Mouse (Mus musculus): ENCODE measurements around the gene Drd5. TPM values are rescaled to one million over a fixed set of nuclear protein-coding genes. Genes with fewer than 3 reads are reported as not detected.

Gene Drd5
- total RNA-seq (2021), result 10 to 100 TPM; 13.8 to 16.5 TPM

DNA sequence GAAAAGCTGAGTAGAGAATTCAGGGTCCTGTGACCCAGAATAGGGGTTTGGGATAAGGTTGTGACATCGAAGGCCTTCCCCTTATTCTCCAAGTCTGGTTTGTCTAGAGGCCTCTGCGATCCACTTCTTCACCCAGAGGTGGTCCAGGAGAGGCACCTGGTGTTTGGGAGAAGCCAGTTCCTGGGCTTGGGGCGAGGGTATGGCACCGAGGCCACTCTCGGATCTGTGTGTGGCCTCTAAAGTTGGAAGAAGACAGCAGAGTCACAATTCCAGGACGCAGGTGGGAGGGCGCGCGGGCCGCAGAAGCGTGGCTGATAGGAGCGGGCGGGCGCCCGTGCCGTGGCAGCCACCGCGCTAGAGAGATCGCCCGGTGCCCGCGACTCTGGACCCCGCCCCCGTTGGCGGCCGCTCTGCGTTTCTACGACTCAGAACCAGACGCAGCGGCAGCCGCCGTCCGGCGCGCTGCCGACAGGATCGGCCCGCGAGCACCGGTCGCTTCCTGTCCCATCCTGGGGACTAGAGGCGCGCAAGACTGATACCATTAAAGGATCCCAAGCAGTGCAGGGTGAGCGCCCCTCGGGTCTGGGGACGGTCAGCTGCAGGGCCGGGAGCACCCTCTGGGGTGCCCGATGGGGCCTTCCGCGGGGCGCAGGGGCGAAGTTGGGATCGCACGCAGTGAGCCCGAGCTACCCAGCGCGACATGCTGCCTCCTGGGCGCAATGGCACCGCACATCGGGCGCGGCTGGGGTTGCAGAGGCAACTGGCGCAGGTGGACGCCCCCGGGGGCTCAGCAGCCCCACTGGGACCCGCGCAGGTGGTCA, at the start of gene Drd5:
Gene Drd5, plus strand, starts transcription at position 402 of the 821 bp plus-strand sequence.
- DNase-seq (ENCODE audit: extremely low spot score in 1 of 2, low spot score in 1 of 2), result peak in 1 of 2 experiments; percentile 24

DNA sequence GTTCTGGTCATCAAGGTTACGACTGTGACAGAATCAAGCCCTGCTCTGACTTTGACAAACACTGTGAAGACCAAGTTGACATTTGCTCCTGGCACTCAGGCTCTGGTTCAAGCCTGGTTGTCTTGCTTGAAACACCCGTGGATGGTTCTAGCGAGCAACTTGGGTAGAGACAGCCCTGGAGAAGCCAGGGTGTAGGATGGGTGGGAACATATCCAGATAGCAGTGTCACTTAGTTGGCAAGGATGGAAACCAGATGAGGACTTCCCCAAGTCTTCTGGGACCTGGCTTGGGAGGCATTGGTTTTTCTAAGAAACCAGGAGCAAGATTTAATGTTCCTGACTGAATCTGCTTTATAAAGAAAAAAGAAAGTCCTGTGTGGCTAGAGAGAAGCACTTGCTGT, 48.2 kb upstream of the Drd5 start:
- DNase-seq (ENCODE audit: extremely low spot score in 1 of 2, low spot score in 1 of 2), result no peak

DNA sequence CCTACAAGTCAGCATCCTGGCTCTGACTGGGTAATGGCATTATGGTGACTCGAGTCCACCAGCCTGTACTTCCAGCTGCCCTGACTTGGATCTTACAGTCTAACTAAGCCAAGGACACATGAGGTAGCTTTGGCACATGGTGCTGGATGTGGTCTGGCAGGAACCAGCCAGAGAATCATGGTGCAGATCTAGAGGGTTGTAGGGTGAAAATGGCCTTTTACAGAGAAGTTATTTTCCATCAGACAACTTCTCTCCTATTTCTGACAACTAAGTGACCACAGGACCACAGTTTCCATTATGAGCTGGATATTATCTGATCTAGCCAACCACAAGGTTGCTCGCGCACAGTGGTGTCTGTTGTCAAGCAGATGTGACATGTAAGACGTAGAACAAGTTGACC, 45.3 kb upstream of the Drd5 start:
- no peak for DNase-seq (ENCODE audit: extremely low spot score in 1 of 2, low spot score in 1 of 2)

DNA sequence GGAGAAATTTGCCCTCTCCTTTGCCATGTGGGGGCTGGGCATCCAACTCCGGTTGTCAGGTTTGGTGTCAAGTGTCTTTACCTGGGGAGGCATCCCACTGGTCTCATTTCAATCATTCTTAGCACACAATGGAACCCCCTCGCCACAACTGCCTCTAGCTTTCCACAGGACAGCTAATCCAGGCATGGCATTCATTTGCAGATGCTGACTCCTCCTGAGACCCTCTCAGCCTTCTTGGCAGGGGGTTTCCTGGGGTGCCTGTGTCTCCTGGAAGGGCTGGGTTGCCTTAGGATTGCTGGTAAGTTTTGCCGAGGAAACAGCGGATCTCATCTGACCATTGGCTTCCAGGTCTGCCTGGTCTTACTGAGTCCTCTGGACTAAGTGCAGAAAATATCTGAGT, 43.4 kb upstream of the Drd5 start, which contains the start of gene Otop1:
Gene Otop1, plus strand, starts transcription at position 202 of the 400 bp plus-strand sequence.
- DNase-seq (ENCODE audit: extremely low spot score in 1 of 2, low spot score in 1 of 2), result no peak

DNA sequence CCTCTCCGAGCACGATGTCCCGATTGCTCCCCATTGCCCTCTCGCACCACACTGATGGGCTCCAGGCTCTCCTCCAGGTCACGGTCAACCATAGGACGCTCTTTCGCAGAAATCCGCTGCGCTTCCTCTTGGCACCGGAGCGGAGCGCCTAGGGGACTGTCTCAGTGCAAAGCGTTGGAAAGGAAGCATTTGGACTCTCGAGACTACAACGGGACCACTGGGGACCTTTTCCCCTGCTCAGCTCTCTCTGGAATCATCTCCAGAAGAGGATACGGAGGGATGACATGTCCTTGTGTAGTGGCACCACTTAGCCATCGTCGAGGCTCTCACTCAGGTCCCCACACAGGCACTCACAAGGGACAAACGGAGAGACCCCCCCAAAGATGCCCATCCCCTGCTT, 42.7 kb upstream of the Drd5 start:
- no peak for DNase-seq (ENCODE audit: extremely low spot score in 1 of 2, low spot score in 1 of 2)

DNA sequence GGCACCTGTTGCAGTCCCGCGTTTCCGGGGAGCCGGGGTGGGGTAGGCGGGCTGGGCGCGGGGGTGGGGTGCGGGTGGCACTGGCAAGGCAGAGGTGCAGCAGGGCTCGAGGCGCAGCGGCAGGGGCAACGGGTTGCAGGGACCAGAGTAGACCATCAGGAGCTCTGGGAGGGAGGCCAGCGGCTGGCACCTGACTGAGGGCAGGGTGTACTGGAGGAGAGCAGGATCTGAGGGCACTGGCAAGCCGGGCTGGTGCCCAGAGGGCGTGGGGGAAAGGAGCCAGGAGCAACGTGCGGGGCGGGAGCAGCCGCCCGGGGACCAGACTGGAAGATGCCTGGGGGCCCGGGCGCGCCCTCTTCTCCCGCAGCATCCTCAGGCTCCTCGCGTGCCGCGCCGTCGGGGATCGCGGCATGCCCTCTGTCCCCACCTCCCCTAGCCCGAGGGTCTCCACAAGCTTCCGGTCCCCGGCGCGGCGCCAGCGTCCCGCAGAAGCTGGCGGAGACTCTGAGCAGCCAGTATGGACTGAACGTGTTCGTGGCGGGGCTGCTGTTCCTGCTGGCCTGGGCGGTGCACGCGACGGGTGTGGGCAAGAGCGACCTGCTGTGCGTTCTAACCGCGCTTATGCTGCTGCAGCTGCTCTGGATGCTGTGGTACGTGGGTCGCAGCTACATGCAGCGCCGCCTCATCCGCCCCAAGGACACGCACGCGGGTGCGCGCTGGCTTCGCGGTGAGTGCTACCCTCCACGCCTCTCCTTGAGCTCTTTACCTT, 41.9 kb upstream of the Drd5 start:
- DNase-seq (ENCODE audit: extremely low spot score in 1 of 2, low spot score in 1 of 2), result no peak

DNA sequence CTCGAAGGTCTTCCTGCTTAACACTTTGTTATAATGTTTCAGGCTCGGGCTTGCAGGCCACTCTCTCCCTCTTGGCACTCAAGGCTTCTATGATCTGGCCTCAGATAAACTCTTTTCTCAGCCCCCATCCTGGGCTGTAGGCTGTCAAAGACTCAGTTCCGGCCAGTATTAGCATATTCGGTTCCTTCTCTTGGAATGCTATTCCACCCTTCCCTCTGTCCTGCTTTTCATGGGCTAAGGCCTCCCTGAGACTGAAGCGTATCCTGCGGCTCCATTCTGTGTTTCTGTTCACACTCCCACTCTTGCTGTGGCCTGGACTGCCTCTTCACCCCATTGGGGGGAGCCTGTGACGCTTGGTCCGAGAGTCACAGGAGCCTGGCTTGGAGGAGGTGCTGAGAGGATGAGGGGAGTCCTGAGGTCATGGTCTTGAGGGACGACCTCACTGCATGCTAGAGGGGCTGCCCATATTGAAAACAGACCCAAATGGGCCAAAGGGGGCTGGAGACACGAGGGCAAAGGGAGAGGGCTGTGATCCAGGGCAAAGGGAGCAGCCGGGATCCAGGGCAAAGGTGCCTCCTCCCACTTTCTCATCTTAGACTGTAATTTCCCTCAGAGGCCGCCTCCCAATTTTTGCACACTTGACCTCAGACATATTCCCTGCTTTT, 41.1 kb upstream of the Drd5 start:
- no peak for DNase-seq (ENCODE audit: extremely low spot score in 1 of 2, low spot score in 1 of 2)

DNA sequence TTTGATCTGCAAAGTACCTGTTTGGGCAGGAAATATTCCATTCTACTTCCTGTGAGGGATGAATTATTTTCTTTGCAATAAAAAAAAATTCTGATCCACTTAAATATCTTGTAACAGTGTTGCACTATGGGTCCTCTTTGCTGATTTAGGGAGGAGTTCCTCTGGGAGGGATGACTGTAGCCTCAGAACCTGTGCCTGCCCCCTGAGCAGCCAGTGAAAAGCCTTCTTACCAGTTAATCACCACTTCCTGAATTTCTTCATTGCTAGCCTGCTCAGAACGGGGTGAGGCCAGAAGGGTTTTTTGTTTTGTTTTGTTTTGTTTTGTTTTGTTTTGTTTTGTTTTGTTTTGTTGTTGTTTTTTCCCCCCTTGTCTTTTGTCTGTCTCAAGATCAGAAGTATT, 39.1 kb upstream of the Drd5 start:
- no peak for DNase-seq (ENCODE audit: extremely low spot score in 1 of 2, low spot score in 1 of 2)

DNA sequence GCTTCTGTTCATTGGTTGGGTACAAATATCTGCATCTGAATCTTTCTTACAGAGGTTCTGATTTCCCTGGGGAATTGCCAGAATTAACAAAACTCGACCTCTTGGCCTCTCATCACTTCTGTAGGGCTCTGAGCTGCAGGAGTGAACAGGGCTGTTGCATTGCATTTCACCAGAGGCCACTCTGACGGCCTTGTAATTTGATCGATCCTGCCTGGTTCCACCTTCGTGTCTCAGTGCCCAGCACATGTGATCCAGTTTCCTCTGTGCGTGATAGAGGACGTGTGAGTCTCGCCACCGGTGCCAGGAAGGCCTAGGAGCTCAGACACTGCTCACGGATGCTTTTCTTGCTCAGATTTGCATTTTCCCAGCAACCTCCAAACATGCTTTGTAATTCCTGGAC, 33.4 kb upstream of the Drd5 start:
- no peak for DNase-seq (ENCODE audit: extremely low spot score in 1 of 2, low spot score in 1 of 2)

DNA sequence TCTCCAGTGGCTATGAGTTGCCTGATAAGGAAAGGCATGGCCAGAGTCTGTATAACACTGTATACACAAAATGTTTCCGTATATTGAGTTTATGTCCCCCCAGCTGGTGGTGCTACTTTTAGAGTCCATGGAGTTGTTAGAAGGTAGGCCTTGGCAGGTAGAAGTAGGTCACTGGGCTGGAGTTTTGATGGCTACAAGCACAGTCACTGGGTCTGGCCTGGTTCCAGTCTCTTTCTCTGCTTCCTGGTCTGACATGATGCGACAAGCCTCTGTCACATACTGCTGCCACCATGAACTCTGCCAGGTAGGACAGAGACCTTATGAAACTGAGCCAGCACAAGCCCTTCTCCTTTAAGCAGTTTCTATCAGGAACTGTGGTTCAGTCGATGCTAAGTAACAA, 30.7 kb upstream of the Drd5 start:
- DNase-seq (ENCODE audit: extremely low spot score in 1 of 2, low spot score in 1 of 2), result no peak

DNA sequence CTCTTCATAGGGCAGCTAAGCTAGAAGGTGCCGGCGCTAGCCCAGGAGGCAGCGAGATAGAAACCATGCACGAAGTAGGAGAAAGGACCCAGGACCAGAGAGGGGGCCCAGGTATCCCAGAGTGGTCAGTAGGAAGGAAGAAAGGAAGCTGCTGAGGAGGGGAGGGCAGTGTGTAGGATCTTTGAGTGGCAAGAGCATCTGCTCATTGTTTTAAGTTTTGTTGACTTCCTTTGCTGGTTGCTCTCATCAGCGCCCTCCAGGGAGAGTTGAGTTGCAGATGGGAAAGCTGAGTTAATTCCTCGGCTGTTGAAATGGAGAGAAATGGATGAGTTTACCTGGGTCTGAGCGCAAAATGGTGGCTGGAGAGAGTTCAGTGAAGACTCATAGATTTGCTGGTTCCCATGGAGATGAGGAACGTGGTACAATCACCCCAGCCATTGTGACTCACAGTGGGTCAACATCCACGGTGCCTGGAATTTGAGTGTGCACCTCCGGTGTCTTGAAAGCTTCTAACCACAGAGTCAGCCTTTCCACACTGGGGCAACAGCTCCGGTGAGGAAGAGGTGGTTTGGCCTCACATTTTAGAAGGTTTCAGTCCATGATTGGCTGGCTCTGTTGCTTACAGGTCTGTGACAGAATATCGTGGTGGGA, 17.3 kb upstream of the Drd5 start:
- no peak for DNase-seq (ENCODE audit: extremely low spot score in 1 of 2, low spot score in 1 of 2)

DNA sequence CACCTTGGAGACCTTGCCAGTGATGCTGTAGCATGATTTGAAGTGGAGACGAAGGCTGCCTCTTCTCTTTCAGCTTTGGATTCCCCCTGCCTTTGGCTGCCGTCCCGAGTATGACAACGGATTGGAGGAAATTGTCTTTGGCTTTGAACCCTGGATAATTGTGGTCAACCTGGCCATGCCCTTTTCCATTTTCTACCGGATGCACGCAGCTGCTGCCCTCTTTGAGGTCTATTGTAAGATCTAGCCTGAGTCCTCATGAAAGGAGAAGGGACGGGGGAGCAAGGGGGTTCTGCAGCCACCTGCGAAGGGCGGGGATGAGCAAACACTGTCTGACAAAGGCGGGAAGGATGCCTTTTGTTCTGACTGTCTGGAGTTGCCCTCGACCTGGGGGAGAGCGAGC, 16.5 kb upstream of the Drd5 start:
- no peak for DNase-seq (ENCODE audit: extremely low spot score in 1 of 2, low spot score in 1 of 2)

DNA sequence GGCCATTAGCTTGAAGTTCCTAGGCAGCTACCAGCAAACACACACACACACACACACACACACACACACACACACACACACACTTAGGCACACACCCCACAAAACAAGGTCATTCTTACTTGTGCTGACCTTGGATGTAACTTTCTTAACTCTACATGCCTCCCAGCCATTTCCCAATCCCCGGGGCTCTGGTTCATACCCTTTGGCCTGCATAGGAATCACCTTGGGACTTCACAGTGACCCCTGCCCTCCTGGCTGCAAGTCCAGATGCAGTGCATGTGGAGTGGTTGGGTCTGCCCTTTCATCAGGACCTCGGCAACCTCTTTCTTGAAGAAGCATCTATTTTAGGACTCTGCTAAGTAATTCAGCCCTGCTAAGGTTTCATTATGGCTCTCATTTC, 13.9 kb upstream of the Drd5 start:
- no peak for DNase-seq (ENCODE audit: extremely low spot score in 1 of 2, low spot score in 1 of 2)

DNA sequence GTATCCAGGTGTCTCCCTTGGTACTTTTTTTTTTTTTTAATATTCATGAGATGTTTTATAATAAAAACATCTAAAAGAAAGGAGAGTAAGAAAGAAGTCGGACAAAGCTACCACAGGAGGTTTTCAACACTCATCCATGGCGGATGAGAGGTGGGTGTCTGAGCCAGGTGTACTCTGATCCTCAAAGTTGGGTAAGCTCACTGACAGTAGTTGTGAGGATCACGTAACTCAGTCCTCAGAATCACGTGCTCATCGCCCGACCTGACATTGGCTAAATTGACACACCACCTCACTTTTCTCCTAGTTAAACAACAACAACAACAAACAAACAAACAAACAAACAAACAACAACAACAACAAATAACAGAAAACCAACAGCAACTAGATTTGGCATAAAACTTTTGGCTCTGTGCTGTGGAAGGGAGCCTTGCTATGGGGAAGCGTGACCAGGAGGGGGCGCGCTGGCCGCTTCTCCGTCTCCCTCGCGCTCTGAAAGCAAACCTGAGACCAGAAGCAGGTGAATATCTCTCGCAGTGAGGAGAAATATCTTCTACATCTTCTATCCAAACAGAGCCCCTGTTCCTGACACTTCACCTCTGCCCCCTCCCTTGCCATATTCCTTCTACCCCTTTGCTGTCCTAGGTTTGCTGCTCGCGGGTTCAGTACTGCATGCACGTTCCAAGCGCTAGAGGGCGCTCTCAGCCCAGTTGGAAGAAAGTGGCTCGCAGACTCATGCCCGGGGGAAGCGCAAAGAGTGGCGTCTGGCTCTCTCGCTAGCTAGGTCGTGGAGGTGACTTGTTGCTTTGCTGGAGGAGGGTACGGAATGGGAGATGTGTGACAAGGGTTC, 11.7 kb upstream of the Drd5 start:
- peak; percentile 91 to 98 for DNase-seq (ENCODE audit: extremely low spot score in 1 of 2, low spot score in 1 of 2)

DNA sequence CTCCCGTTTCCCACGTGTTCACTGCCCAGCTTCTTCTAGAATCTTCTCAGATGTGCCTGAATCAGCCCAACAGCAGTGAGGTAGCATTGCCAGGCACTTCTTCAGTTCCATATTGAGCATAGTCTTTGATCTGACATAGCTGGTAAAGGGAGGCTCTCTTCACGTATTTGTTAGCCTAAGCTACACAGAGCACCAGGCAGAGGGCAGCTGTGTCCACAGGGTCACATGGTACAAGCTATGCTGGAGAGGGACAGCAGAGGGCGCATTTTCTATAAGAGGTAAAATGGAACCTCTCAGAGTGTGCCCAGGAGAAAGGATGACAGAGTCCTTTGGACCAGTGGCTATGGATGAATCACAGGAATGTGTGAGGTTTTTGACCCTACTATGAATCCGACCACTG, 10.3 kb upstream of the Drd5 start:
- peak in 1 of 2 experiments; percentile 65 for DNase-seq (ENCODE audit: extremely low spot score in 1 of 2, low spot score in 1 of 2)

DNA sequence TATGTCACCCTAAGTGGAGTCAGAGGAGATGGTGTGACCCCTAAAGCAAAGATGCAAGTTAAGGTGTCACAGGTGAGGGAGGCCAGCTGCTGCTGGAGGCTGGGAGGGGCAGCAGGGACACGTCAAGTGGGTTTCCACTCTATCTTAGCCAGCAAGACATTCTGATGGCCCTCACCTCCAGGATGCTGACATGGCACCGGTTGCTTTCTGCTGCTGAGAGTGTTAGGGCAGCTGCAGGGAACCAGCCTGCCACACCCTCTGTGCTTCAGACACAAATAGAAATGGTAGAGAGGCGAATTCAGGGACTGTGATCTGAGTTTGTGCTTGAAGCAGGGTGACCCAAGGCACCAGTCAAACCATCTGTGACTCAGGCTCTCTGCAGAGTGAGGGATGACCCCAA, 9.4 kb upstream of the Drd5 start:
- no peak for DNase-seq (ENCODE audit: extremely low spot score in 1 of 2, low spot score in 1 of 2)

DNA sequence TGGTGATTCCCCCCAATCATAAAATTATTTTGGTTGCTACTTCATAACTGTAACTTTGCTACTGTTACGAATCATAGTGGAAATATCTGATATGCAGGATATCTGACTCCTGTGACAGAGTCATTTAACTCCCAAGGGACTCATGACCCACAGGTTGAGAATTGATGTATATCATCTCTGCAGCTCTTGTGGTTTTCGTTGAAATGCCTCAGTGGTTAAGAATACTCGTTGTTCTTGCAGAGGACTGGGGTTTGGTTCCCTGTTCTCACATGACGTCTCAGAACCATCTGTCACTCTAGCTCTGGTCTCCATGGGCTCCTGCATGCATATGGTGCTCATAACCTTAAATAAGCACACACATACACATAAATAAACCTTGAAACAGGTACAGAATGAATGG, 14.2 kb downstream of the Drd5 start:
- no peak for DNase-seq (ENCODE audit: extremely low spot score in 1 of 2, low spot score in 1 of 2)

DNA sequence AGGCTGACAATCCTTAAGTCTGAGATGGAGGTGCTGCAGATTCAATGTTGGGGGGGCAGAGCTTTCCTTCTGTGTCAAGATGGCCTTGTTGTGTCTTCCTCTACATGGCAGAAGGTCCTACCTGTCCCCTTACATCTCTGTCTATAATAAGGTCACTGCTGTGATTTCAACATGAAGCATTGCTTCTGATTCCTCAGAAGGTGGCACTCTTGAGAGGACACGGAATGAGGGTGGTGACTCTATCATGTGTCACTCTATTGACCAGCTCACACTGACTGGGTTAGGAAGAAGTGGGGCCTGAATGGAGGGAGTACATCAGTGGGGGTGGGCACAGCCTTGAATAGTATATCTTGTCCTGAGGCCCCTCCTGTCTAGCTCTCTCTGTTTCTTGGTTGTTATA, 15.4 kb downstream of the Drd5 start:
- DNase-seq (ENCODE audit: extremely low spot score in 1 of 2, low spot score in 1 of 2), result no peak

DNA sequence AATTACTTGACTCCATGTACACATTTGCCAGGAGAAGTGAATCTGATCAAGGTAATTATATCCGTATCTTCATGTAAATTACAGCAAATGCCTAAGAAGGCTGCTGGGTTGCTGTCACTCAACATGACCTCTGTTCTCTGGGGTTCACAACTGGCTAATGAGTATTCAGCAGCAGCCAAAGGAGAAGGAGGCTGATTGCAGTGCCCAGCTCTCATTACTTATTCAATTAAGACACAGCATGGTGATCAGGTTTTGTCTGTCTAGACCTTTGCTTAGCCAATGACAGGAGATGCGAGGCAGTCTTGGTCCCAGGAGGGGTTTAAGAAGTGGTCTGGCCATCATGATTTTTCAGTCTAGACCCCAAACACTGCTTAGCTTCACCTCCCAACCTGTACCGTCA, 23.9 kb downstream of the Drd5 start:
- no peak for DNase-seq (ENCODE audit: extremely low spot score in 1 of 2, low spot score in 1 of 2)
